Mouse (Mus musculus) adrenal gland (tissue): Measurements from ENCODE around the gene Sik1.

Source experiments
- intact Hi-C: fragments of 180-260 bp; cut with DNase I; formaldehyde crosslinking; loops from one replicate; pipeline ENCODE4 v1.15.1; 2025

The Sik1 gene

DNA sequence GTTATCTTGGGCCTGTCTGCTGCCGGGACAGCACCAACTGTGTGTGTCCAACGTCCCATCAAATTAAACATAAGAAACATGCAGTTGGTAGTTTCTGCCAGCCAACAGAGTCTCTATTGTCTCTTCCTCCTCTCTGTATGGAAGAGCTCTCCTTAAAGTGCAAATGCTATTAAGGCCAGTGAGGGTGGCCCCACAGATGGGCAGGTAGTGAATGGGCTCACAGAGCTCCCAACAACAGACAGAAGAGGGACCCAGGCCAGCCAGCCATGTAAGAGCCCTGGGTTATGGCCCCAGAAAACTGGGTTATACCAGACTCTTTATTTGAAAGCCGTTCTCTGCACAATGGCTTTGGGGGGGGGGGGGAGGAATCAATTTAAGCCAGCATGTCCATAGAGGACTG lies 21.2 kb upstream of the Sik1 start:
- intact Hi-C loops = no loop called here

GRCm38 (mm10) chr17:31875326-31875930 lies 19.8 kb upstream of the Sik1 start:
- intact Hi-C loops = no loop called here

GRCm38 (mm10) chr17:31874691-31875090 lies 19.1 kb upstream of the Sik1 start:
- intact Hi-C loops = no loop called here

DNA sequence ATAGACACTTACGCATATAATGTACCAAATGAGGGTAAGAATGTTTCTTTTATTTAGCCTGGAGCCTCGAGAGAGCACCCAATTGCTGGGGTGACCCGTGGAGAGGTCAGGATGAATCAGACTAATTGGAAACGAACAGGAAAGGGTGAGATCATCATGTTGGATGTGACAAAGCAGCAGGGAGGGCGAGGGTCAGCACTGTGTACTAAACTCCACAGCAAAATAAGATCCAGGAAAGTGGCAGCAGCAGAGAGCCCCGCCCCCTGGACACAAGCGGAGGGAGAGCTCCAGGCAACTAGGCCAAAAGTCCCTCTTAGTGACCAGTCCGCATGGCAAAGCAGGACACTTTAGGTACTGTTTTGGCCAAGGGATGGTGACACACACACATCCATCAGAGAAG lies 18.4 kb upstream of the Sik1 start:
- intact Hi-C loops = no loop called here

DNA sequence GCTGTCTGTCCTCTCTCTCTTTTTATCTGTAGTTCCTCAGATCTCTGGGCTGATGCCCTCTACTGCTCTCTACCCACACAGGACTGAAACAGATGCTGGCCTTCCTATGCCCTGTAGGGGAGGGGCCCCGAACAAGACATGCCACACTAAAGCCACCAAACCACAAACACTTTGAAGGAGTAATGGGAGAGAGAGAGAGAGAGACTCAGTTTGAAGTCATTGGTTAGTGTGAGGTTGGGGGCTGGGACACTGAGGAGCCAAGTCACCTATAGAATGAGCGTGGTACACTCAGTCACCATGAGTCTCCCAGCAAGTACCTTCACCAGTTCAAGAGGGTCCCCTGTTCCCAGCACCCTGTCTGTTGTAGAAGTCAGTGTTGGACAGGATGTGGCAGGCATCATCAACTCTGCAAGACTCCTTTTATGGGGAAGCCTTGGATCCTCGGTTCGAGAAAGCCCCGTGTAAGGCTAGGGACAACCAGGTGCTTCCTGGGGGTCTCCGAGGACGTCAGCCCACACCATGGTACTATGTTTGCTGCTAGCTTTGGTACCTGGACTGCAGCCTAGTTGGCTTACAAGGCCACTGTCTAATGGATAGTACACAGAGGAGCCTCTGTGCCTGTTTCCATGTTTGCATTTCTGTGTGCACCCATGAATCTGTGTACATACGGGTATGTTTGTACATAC lies 17.7 kb upstream of the Sik1 start:
- intact Hi-C loops = no loop called here

GRCm38 (mm10) chr17:31872826-31873165 lies 17.2 kb upstream of the Sik1 start:
- intact Hi-C loops = no loop called here

GRCm38 (mm10) chr17:31871968-31872825 lies 16.6 kb upstream of the Sik1 start:
- intact Hi-C loops = no loop called here

- intact Hi-C loops = no loop called here
Observed at GRCm38 (mm10) chr17:31870931-31871421, 15.4 kb upstream of the Sik1 start.

DNA sequence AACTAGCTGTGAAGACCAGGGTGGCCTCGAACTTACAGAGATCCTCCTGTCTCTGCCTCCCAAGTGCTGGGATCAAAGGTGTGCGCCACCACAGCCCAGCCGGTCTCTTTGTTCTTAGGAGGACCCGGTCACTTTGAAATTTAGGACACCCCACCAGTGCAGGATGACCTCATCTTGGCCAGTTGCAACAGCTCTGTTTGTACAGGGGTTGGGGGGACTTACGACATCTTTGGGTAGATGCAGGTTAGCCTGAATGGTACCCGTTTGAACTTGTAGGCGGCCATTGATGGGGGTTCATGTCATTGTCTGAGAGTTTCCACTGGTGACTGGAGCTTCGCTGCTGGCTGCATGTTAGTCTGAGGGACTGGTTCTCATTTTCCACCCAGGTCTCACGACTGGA lies 14.8 kb upstream of the Sik1 start:
- intact Hi-C loops = no loop called here

DNA sequence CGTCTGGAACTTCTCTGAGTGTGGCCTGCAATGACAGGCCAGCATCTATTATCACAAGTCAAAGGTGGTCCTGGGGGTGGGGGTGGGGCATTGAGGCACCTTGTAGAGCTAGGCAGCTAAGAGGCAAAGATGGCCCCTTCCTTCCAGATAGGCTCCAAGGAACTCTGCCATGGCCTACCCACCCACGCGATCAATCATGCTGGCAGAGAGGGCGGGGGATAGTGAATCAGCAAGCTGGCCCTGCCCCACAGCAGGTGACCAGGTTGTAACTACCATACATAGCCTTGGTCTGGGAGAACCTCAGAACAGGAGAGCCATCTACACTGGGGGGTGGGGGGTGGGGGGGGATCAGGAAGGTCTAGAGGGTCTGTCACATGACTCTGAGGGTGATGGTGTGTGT lies 12.5 kb upstream of the Sik1 start:
- intact Hi-C loops = no loop called here

DNA sequence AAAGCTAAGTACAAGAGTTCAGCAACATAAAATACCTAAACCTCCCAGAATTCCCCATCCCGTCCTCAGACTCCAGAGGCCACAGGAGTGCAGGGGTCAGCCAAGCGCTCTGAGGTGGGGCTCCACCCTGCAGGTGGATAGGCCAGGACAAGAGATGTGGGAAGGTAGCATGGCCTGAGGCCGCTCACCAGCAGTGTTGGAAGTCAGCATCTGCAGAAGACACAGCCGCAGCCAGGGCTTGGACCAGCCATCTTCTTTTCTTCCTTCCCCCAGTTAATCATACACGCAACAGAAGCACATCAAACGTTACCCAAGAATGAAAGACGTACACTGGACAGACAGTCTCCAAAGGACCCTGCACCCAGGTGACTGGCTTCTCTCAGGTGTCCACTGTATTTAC lies 11.5 kb upstream of the Sik1 start:
- intact Hi-C loops = no loop called here

DNA sequence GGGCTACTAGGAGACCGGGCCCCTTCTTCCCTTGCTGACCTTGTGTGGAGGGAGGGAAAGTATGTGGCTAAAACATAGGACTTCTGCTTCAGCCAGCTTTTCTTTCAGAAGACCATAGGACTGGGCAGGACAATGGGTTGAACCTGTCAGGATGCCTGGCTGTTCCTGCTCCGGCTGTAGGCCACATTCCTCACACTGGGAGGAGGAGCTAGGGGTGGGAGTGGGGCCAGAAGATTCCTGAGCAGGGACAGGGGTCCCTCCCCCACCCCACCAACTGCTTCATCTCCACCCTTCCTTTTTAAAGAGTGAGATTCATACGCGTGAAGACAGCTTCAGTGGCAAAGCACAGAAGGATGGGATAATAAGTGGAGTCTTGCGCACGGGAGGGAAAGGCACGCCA lies 10.0 kb upstream of the Sik1 start:
- intact Hi-C loops = no loop called here

- intact Hi-C loops = no loop called here
Observed at GRCm38 (mm10) chr17:31864666-31865450, 9.3 kb upstream of the Sik1 start.

DNA sequence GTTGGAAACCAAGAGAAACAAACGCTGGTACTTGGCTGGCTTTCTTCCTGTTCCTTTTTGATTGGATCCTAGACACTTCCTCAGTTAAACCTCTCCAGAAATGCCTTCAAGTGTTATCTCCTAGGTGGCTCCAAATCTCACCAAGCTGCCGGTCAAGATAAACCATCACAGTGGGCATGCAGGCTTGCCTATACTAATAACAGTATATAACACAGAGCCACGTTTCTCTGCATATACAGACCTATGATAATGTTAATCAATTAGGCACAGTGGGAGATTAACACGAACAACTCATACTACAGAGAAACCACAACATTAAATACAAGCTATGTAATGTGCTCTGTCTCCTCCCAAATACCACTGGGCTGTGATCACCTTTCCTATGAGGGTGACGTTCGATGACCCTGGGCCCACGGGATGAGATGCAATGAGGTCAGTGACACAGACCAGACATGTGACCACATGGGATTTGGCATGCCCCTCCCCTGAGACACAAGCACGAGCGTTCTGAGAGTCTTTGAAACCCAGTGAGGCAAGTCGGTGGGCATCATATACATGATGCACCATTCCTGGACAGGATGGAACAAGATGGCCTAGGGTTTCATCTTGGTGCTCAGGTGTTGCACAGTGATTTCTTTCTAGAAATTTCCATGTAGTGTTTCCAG lies 7.7 kb upstream of the Sik1 start:
- intact Hi-C loops = no loop called here

GRCm38 (mm10) chr17:31862136-31862535 lies 6.5 kb upstream of the Sik1 start:
- intact Hi-C loops = no loop called here

GRCm38 (mm10) chr17:31861661-31862060 lies 6.1 kb upstream of the Sik1 start:
- intact Hi-C loops = no loop called here

DNA sequence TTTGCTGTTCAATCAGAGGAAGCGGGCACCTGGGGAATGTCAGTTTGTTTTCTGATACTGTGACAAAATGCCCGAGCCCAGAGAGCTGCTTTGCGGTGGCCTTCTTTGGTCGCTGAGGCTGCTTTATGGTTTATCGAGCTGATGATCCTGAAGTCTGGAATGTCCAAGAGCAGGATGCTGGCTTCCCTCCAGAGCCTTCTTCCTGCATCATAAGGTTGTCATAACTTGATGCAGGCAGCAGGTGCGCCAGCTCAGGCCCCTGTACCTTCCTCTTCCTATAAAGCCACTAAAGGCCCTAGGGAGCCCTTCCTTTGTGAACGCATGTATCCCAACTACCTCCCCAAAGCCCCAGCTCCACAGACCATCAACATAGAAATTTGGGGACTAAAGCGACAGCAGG lies 5.3 kb upstream of the Sik1 start:
- intact Hi-C loops = no loop called here

DNA sequence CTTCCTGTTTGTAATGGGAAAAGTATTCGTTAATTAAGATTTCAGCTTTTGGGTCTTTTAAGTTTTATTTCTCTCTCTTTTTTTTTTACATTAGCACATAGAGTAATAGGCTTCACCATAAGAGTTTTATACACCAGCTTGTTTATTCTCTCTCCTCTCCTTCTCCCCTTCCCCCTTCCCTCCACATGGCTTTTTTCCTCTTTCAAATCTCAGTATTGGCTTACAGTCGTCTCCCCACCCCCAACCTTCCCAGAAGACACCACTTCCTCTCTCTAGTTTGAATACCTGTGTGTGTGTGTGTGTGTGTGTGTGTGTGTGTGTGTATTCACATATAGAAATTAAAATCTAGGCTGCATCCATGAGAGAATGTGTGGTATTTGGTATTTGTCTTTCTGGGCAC lies 3.8 kb upstream of the Sik1 start:
- intact Hi-C loops = loop anchor here (5.0 to 10.0 kb wide), 2 partner anchors 95 to 168 kb away; no protein-coding TSS in a partner anchor

GRCm38 (mm10) chr17:31858786-31859185 lies 3.2 kb upstream of the Sik1 start:
- intact Hi-C loops = loop anchor here (5.0 to 10.0 kb wide), 2 partner anchors 94 to 169 kb away; no protein-coding TSS in a partner anchor

- intact Hi-C loops = loop anchor here (5.0 to 10.0 kb wide), 2 partner anchors 93 to 169 kb away; no protein-coding TSS in a partner anchor
Observed at GRCm38 (mm10) chr17:31857903-31858426, 2.4 kb upstream of the Sik1 start.
